Mouse (Mus musculus) heart, postnatal 0 days (tissue): ENCODE results near the gene Lhx9. TPM values are rescaled to one million over a fixed set of nuclear protein-coding genes. Genes with fewer than 3 reads are reported as not detected.

Experiments used
- ATAC-seq: fragments of 200-750 bp; cut with Nextera tagmentation; 2 replicates; pipeline ENCODE4 v1.8.0; 2017; ENCODE audit warnings: low read depth, moderate number of reproducible peaks, moderate library complexity; ENCODE audit not compliant: insufficient read depth
- DNase-seq: peaks from one replicate; pipeline ENCODE4 v3.0.0-alpha.2; 2016; ENCODE audit warnings: low spot score
- H3K27ac ChIP-seq: fragments of 300-500 bp; sonication (generic); 2 replicates; pipeline ENCODE4 v1.5.1; 2014; ENCODE audit warnings: low read depth, mild to moderate bottlenecking
- H3K27me3 ChIP-seq: fragments of 300-500 bp; sonication (generic); 2 replicates; pipeline ENCODE4 v1.6.1; 2014; ENCODE audit warnings: low read length, mixed read lengths; ENCODE audit not compliant: control insufficient read depth, insufficient read depth
- H3K36me3 ChIP-seq: fragments of 300-500 bp; sonication (generic); replicated peaks from 2 replicates; pipeline ENCODE4 v1.6.1; 2014; ENCODE audit warnings: low read length, mixed read lengths; ENCODE audit not compliant: control insufficient read depth, insufficient read depth
- H3K4me1 ChIP-seq: fragments of 300-500 bp; sonication (generic); 2 replicates; pipeline ENCODE4 v1.6.1; 2014; ENCODE audit warnings: antibody characterized with exemption; ENCODE audit not compliant: control insufficient read depth, insufficient read depth
- H3K4me2 ChIP-seq: fragments of 300-500 bp; sonication (generic); 2 replicates; pipeline ENCODE4 v1.6.1; 2014; ENCODE audit warnings: low read depth, mild to moderate bottlenecking, low read length, moderate library complexity
- H3K4me3 ChIP-seq: fragments of 300-500 bp; sonication (generic); 2 replicates; pipeline ENCODE4 v1.5.1; 2014; ENCODE audit warnings: low read depth, low read length
- H3K9ac ChIP-seq: fragments of 300-500 bp; sonication (generic); replicated peaks from 2 replicates; pipeline ENCODE4 v1.6.1; 2014; ENCODE audit warnings: low read depth, low read length, mixed read lengths
- H3K9me3 ChIP-seq: fragments of 300-500 bp; sonication (generic); replicated peaks from 2 replicates; pipeline ENCODE4 v1.6.1; 2016; ENCODE audit warnings: low read length; ENCODE audit not compliant: control insufficient read depth
- CTCF ChIP-seq: IDR thresholded peaks from 2 replicates; pipeline ENCODE4 v1.5.1; 2016; ENCODE audit warnings: antibody characterized with exemption, control low read depth, low read depth
- EP300 ChIP-seq: IDR thresholded peaks from 2 replicates; pipeline ENCODE4 v1.6.1; 2016; ENCODE audit warnings: antibody characterized with exemption, low read depth
- WGBS: fragments of 180-500 bp; shearing (Covaris S2); extraction: QIAGEN DNeasy Blood & Tissue Kit; methylation state at CpG from one replicate; pipeline ENCODE4 v1.1.7; 2014; 5-methylcytosine and 5-hydroxymethylcytosine counted together
- polyA plus RNA-seq: library from polyadenylated mRNA; unstranded; fragments of >200 nt; fragmentation: Nextera tagmentation; extraction: Ambion mirVana; gene quantifications from 2 replicates; pipeline ENCODE4 v1.2.1, GENCODE M21; 2015
- total RNA-seq: library from RNA; depleted of rRNA; stranded (reverse); fragments of >200 nt; gene quantifications from 2 replicates; pipeline ENCODE4 v1.2.3, GENCODE M21; 2014; ENCODE audit warnings: low replicate concordance

Gene Lhx9
- total and polyA plus RNA-seq, 2 experiments from 2014 or later: 0.05 TPM; not detected in 1

DNA sequence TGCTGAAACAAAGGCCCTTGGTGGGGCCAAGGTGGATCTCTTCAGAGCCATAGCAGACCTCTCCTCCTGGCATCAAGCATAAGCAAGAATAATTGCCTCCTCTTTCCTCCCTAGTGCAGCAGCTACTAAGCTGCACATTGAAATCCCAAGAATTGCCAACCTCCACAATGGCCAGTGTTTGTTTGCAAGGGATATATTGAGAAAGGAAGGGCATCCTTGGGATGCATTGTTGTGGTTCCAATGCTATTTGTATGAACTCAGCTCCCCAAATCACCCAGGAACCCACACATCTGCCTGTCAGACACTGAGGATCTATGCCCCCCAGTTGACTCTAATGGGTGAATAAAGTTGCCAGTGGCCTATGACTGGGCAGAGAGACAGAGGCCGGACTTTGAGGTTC lies 2.4 kb upstream of the Lhx9 start:
- no peak for ATAC-seq
- Histone ChIP-seq H3K9me3 (no peaks in the 10 kb centered on the region), H3K4me2 (no peak overlapping the region), H3K4me3 (no peak overlapping the region), H3K9ac (no peak overlapping the region), H3K4me1 (0 out of 2 replicates have a peak, but pooled peaks cover 5% of the 10 kb centered on the region), H3K27ac (no peak overlapping the region), H3K36me3 (no peaks in the 10 kb centered on the region), H3K27me3 (peaks cover 39% of the 10 kb centered on the region)
- DNase-seq: no peak
- WGBS: 88% methylated on average over 1 of the region's 1 CpGs
- TF ChIP-seq EP300 (no peak), CTCF (no peak)

DNA sequence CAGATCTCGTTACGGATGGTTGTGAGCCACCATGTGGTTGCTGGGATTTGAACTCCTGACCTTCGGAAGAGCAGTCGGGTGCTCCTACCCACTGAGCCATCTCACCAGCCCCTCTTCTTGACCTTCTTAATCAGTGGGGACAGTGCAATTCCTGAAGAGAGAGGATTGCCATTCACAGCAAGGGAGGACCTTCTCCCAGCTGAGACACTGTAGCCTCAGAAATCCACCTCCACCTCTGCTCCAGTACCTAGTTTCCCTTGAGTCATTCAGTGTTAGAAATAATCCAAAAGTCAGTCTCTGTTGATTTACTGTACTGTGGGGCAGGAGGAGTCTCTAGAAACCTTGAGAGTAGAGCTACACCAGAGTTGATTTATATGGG lies 1.8 kb upstream of the Lhx9 start:
- Histone ChIP-seq H3K27me3 (peaks cover 45% of the 10 kb centered on the region), H3K4me3 (no peak overlapping the region), H3K9me3 (no peaks in the 10 kb centered on the region), H3K9ac (no peak overlapping the region), H3K36me3 (no peaks in the 10 kb centered on the region), H3K27ac (no peak overlapping the region), H3K4me2 (no peak overlapping the region), H3K4me1 (0 out of 2 replicates have a peak, but pooled peaks cover 2% of the 10 kb centered on the region)
- 56% methylated on average over 2 of the region's 4 CpGs for WGBS
- ATAC-seq (no peak), DNase-seq (no peak)
- TF ChIP-seq CTCF (no peak), EP300 (no peak)

GRCm38 (mm10) chr1:138849531-138850160 lies 1.3 kb upstream of the Lhx9 start:
- TF ChIP-seq EP300: no peak
- no peak for TF ChIP-seq CTCF
- Histone ChIP-seq H3K36me3 (no peaks in the 10 kb centered on the region), H3K27me3 (peaks cover 50% of the 10 kb centered on the region), H3K27ac (no peak overlapping the region), H3K4me2 (no peak overlapping the region), H3K9me3 (no peaks in the 10 kb centered on the region), H3K9ac (no peak overlapping the region), H3K4me1 (no peaks in the 10 kb centered on the region), H3K4me3 (no peak overlapping the region)
- DNase-seq (peak; percentile 2), ATAC-seq (no peak)
- WGBS: 19% methylated on average over 8 of the region's 8 CpGs

DNA sequence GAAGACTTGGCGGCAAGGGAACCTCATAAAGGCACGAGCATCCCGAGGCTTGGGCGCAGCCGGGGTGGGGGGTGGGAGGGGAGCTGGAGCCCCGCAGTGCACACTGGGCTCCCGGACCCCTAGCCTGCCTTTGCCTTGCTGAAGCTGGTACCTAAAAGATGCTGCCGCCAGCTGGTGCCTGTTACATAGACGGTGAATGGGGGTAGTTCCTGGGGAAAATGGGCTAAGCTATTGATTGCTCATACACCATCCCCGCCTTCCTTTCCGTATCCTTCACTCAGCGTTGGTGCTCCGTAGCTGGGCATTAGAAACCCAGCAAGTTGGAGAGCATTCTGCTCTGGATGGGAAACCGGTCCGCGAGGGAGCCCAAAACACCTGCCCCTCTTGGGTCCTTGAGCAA lies 351 bp downstream of the Lhx9 start:
- Histone ChIP-seq H3K36me3 (no peaks in the 10 kb centered on the region), H3K27ac (no peak overlapping the region), H3K4me1 (no peaks in the 10 kb centered on the region), H3K9ac (no peak overlapping the region), H3K9me3 (no peaks in the 10 kb centered on the region), H3K4me2 (peak overlapping the region; percentile 61), H3K27me3 (peaks cover 67% of the 10 kb centered on the region), H3K4me3 (peak overlapping the region; percentile 38)
- TF ChIP-seq CTCF (no peak), EP300 (no peak)
- DNase-seq: no peak
- 0% methylated on average over 16 of the region's 16 CpGs for WGBS
- no peak for ATAC-seq

DNA sequence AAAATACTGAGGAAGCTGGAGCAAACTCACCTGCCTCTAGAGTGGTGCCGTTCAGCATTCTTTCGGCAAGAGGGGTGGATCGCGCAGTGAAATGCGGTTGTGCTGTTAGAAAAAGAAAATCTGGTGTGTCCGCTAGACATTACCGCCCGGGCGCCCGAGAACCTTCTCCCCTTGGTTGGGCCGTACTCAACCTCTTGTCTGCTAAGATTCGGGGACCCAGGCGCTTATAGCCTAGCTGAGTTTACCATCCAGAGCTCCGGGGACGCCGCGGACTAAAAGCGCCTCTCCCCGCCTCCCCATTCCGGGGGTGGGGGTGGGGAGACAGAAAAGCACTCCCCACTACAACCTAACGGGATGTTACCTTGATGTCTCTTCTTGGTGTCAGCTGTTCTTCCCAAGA lies 1.2 kb downstream of the Lhx9 start:
- Histone ChIP-seq H3K27ac (no peak overlapping the region), H3K27me3 (peaks cover 74% of the 10 kb centered on the region), H3K4me2 (peak overlapping the region; percentile 46), H3K36me3 (no peaks in the 10 kb centered on the region), H3K4me3 (peak overlapping the region; percentile 37), H3K4me1 (no peaks in the 10 kb centered on the region), H3K9ac (no peak overlapping the region), H3K9me3 (no peaks in the 10 kb centered on the region)
- TF ChIP-seq EP300 (no peak), CTCF (no peak)
- under 1% methylated on average over 21 of the region's 21 CpGs for WGBS
- ATAC-seq (no peak), DNase-seq (no peak)

DNA sequence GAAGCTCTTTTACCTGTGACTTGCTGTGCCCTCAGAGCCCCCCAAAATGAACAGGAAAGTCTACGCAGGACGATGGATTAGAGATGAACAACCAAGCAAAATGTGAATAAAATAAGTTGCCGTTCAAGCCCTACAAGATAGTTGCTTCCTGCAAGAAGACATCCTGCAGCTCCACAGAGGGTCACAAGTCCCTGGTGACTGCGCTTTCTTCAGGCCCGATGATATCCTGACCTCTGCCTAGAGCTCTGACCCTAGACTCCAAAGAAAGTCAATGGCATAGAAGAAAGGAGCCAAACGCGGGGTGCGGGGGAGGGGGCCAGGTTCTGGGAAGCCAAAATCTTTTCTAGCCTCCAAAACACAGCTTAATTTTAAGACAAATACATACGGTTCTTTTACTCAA lies 1.8 kb downstream of the Lhx9 start:
- 15% methylated on average over 9 of the region's 9 CpGs for WGBS
- H3K36me3 ChIP-seq: no peaks in the 10 kb centered on the region
- H3K27ac ChIP-seq: no peak overlapping the region
- H3K27me3 ChIP-seq: peaks cover 76% of the 10 kb centered on the region
- no peak overlapping the region for H3K4me2 ChIP-seq
- H3K4me3 ChIP-seq: no peak overlapping the region
- H3K9ac ChIP-seq: no peak overlapping the region
- no peaks in the 10 kb centered on the region for H3K4me1 ChIP-seq
- no peak for ATAC-seq
- DNase-seq: no peak
- H3K9me3 ChIP-seq: no peaks in the 10 kb centered on the region
- TF ChIP-seq EP300 (no peak), CTCF (no peak)
